Mouse (Mus musculus) heart, embryonic 11.5 days (tissue): ENCODE results near the gene Gm45021. TPM values are rescaled to one million over a fixed set of nuclear protein-coding genes. Genes with fewer than 3 reads are reported as not detected.

ENCODE experiments used
- ATAC-seq: fragments of 200-750 bp; cut with Nextera tagmentation; replicated peaks from 2 replicates; pipeline ENCODE4 v1.8.0; 2017; ENCODE audit warnings: moderate library complexity; ENCODE audit not compliant: insufficient number of reproducible peaks, low FRiP score, low TSS enrichment
- H3K27ac ChIP-seq: fragments of 300-500 bp; sonication (generic); 2 replicates; pipeline ENCODE4 v1.5.1; 2014; ENCODE audit warnings: mild to moderate bottlenecking, low read depth, low read length
- H3K27me3 ChIP-seq: fragments of 300-500 bp; sonication (generic); 2 replicates; pipeline ENCODE4 v1.6.1; 2014; ENCODE audit warnings: mild to moderate bottlenecking, low read length, mixed read lengths; ENCODE audit not compliant: control insufficient read depth, insufficient read depth
- H3K36me3 ChIP-seq: fragments of 300-500 bp; sonication (generic); 2 replicates; pipeline ENCODE4 v1.6.1; 2014; ENCODE audit warnings: mild to moderate bottlenecking, low read length, moderate library complexity, mixed read lengths; ENCODE audit not compliant: control insufficient read depth, insufficient read depth
- H3K4me1 ChIP-seq: fragments of 300-500 bp; sonication (generic); 2 replicates; pipeline ENCODE4 v1.6.1; 2014; ENCODE audit warnings: low read length; ENCODE audit not compliant: control insufficient read depth, insufficient read depth
- H3K4me2 ChIP-seq: fragments of 300-500 bp; sonication (generic); 2 replicates; pipeline ENCODE4 v1.6.1; 2014; ENCODE audit warnings: mild to moderate bottlenecking, moderate library complexity
- H3K4me3 ChIP-seq: fragments of 300-500 bp; sonication (generic); 2 replicates; pipeline ENCODE4 v1.5.1; 2014; ENCODE audit warnings: low read depth, low read length
- H3K9ac ChIP-seq: fragments of 300-500 bp; sonication (generic); 2 replicates; pipeline ENCODE4 v1.6.1; 2014; ENCODE audit warnings: mild to moderate bottlenecking, low read depth, low read length, moderate library complexity
- H3K9me3 ChIP-seq: fragments of 300-500 bp; sonication (generic); replicated peaks from 2 replicates; pipeline ENCODE4 v1.6.1; 2016; ENCODE audit warnings: low read length; ENCODE audit not compliant: control insufficient read depth
- WGBS: fragments of 180-500 bp; shearing (Covaris S2); extraction: QIAGEN DNeasy Blood & Tissue Kit; methylation state at CpG from one replicate; pipeline ENCODE4 v1.1.7; 2014; ENCODE audit not compliant: insufficient replicate concordance; 5-methylcytosine and 5-hydroxymethylcytosine counted together
- polyA plus RNA-seq: library from polyadenylated mRNA; unstranded; fragments of >200 nt; fragmentation: Nextera tagmentation; extraction: Ambion mirVana; gene quantifications from 2 replicates; pipeline ENCODE4 v1.2.1, GENCODE M21; 2014

Gene Gm45021
- polyA plus RNA-seq, 1 experiment from 2014 or later: 1.3 TPM

GRCm38 (mm10) chr6:48597233-48597625 is 7.8 kb downstream of the Gm45021 start:
- Histone ChIP-seq H3K9me3 (peaks cover 23% of the 10 kb centered on the region), H3K9ac (no peak overlapping the region), H3K27me3 (no peaks in the 10 kb centered on the region), H3K4me3 (no peak overlapping the region), H3K36me3 (peaks cover 44% of the 10 kb centered on the region), H3K27ac (no peak overlapping the region), H3K4me2 (no peak overlapping the region), H3K4me1 (peaks cover 11% of the 10 kb centered on the region)
- no peak for ATAC-seq
- WGBS: 94% methylated on average over 27 of the region's 27 CpGs

- ATAC-seq: no peak
- Histone ChIP-seq H3K36me3 (peaks cover 44% of the 10 kb centered on the region), H3K4me1 (peaks cover 6% of the 10 kb centered on the region), H3K4me3 (no peak overlapping the region), H3K27ac (no peak overlapping the region), H3K9me3 (peaks cover 23% of the 10 kb centered on the region), H3K27me3 (no peaks in the 10 kb centered on the region), H3K4me2 (no peak overlapping the region), H3K9ac (no peak overlapping the region)
- 88% methylated on average over 1 of the region's 1 CpGs for WGBS
Measured at GRCm38 (mm10) chr6:48600594-48600993, 11.2 kb downstream of the Gm45021 start.

- ATAC-seq: peak; percentile 99
- Histone ChIP-seq H3K27ac (peak within 1 kb of the TSS; percentile 57), H3K27me3 (no peaks in the 10 kb centered on the region), H3K9ac (peak within 1 kb of the TSS; percentile 68), H3K4me1 (peaks cover 6% of the 10 kb centered on the region), H3K4me3 (peak within 1 kb of the TSS; percentile 54), H3K36me3 (peaks cover 35% of the 10 kb centered on the region), H3K4me2 (peak within 1 kb of the TSS; percentile 63), H3K9me3 (peaks cover 16% of the 10 kb centered on the region)
- WGBS: 5% methylated on average over 42 of the region's 42 CpGs
Measured at GRCm38 (mm10) chr6:48601271-48602079, 12.1 kb downstream of the Gm45021 start, which contains the start of gene Zfp775. Gene Zfp775 (plus strand): TSS chr6:48602063.

GRCm38 (mm10) chr6:48602080-48602741 is 12.8 kb downstream of the Gm45021 start:
- H3K4me2 ChIP-seq: peak overlapping the region; percentile 63
- H3K4me3 ChIP-seq: peak overlapping the region; percentile 54
- peak; percentile 71 for ATAC-seq
- peaks cover 28% of the 10 kb centered on the region for H3K36me3 ChIP-seq
- H3K4me1 ChIP-seq: peaks cover 6% of the 10 kb centered on the region
- 2% methylated on average over 28 of the region's 28 CpGs for WGBS
- peak overlapping the region; percentile 68 for H3K9ac ChIP-seq
- H3K27ac ChIP-seq: peak overlapping the region; percentile 2
- peaks cover 9% of the 10 kb centered on the region for H3K9me3 ChIP-seq
- no peaks in the 10 kb centered on the region for H3K27me3 ChIP-seq

GRCm38 (mm10) chr6:48608124-48608523 is 18.7 kb downstream of the Gm45021 start:
- peaks cover 8% of the 10 kb centered on the region; the same call in 1 of the 2 replicates for H3K4me1 ChIP-seq
- no peaks in the 10 kb centered on the region for H3K9me3 ChIP-seq
- no peak overlapping the region for H3K9ac ChIP-seq
- no peak for ATAC-seq
- no peaks in the 10 kb centered on the region for H3K36me3 ChIP-seq
- WGBS: 73% methylated on average over 2 of the region's 2 CpGs
- H3K27me3 ChIP-seq: no peaks in the 10 kb centered on the region
- H3K4me3 ChIP-seq: no peak overlapping the region
- H3K4me2 ChIP-seq: no peak overlapping the region
- no peak overlapping the region for H3K27ac ChIP-seq

GRCm38 (mm10) chr6:48609512-48609911 is 20.1 kb downstream of the Gm45021 start:
- H3K9me3 ChIP-seq: no peaks in the 10 kb centered on the region
- H3K27ac ChIP-seq: no peak overlapping the region
- H3K4me3 ChIP-seq: no peak overlapping the region
- no peak for ATAC-seq
- no peak overlapping the region for H3K4me2 ChIP-seq
- 33% methylated on average over 7 of the region's 7 CpGs for WGBS
- H3K4me1 ChIP-seq: peaks cover 8% of the 10 kb centered on the region; the same call in 1 of the 2 replicates
- H3K9ac ChIP-seq: 0 out of 2 replicates have a peak overlapping the region, but pooled peaks have one; percentile 10
- no peaks in the 10 kb centered on the region for H3K27me3 ChIP-seq
- H3K36me3 ChIP-seq: no peaks in the 10 kb centered on the region

- no peak for ATAC-seq
- H3K9ac ChIP-seq: no peak overlapping the region
- H3K4me1 ChIP-seq: peaks cover 8% of the 10 kb centered on the region; the same call in 1 of the 2 replicates
- no peaks in the 10 kb centered on the region for H3K36me3 ChIP-seq
- no peak overlapping the region for H3K27ac ChIP-seq
- H3K9me3 ChIP-seq: no peaks in the 10 kb centered on the region
- 67% methylated on average over 3 of the region's 3 CpGs for WGBS
- no peak overlapping the region for H3K4me3 ChIP-seq
- H3K4me2 ChIP-seq: no peak overlapping the region
- H3K27me3 ChIP-seq: no peaks in the 10 kb centered on the region
Measured at GRCm38 (mm10) chr6:48610657-48611056, 21.2 kb downstream of the Gm45021 start.

GRCm38 (mm10) chr6:48613464-48613863 is 24.1 kb downstream of the Gm45021 start:
- Histone ChIP-seq H3K27ac (no peak overlapping the region), H3K9ac (no peak overlapping the region), H3K4me2 (no peak overlapping the region), H3K36me3 (no peaks in the 10 kb centered on the region), H3K4me1 (peaks cover 8% of the 10 kb centered on the region; the same call in 1 of the 2 replicates), H3K27me3 (no peaks in the 10 kb centered on the region), H3K9me3 (no peaks in the 10 kb centered on the region), H3K4me3 (no peak overlapping the region)
- 75% methylated on average over 4 of the region's 4 CpGs for WGBS
- ATAC-seq: no peak
